Mouse (Mus musculus): ENCODE results near the gene Mllt6. TPM values are rescaled to one million over a fixed set of nuclear protein-coding genes. Genes with fewer than 3 reads are reported as not detected.

The Mllt6 gene
- polyA plus RNA-seq, 1 experiment from 2014 or later = 2.1 TPM

GRCm38 (mm10) chr11:97663528-97664338 lies 519 bp downstream of the Mllt6 start:
- no peaks in the 10 kb centered on the region for H3K9me3 ChIP-seq
- H3K4me3 ChIP-seq = peak overlapping the region; percentile 92
- H3K36me3 ChIP-seq (replicated peaks) = peaks cover 38% of the 10 kb centered on the region
- peak; percentile 74 for DNase-seq (ENCODE audit: low spot score)
- H3K4me1 ChIP-seq = peaks cover 71% of the 10 kb centered on the region
- peaks cover 31% of the 10 kb centered on the region for H3K27me3 ChIP-seq (replicated peaks; ENCODE audit: low read depth, poor library complexity, severe bottlenecking)
- H3K27ac ChIP-seq (replicated peaks) = peak overlapping the region; percentile 97
- 1% methylated on average over 51 of the region's 57 CpGs for WGBS

GRCm38 (mm10) chr11:97664339-97664665 lies 1.1 kb downstream of the Mllt6 start:
- Histone ChIP-seq H3K4me3 (peak overlapping the region; percentile 92), H3K36me3 (replicated peaks) (peaks cover 44% of the 10 kb centered on the region), H3K27me3 (replicated peaks; ENCODE audit: low read depth, poor library complexity, severe bottlenecking) (peaks cover 26% of the 10 kb centered on the region), H3K9me3 (no peaks in the 10 kb centered on the region), H3K4me1 (peaks cover 71% of the 10 kb centered on the region), H3K27ac (replicated peaks) (peak overlapping the region; percentile 97)
- WGBS = under 1% methylated on average over 6 of the region's 8 CpGs
- no peak for DNase-seq (ENCODE audit: low spot score)

- DNase-seq (ENCODE audit: low spot score) = peak; percentile 44
- Histone ChIP-seq H3K27ac (replicated peaks) (peak overlapping the region; percentile 97), H3K36me3 (replicated peaks) (peaks cover 49% of the 10 kb centered on the region), H3K27me3 (replicated peaks; ENCODE audit: low read depth, poor library complexity, severe bottlenecking) (peaks cover 23% of the 10 kb centered on the region), H3K4me3 (peak overlapping the region; percentile 92), H3K4me1 (peaks cover 71% of the 10 kb centered on the region), H3K9me3 (no peaks in the 10 kb centered on the region)
- 20% methylated on average over 6 of the region's 6 CpGs for WGBS
Measured at GRCm38 (mm10) chr11:97664771-97665240, 1.6 kb downstream of the Mllt6 start.

- peak overlapping the region; percentile 92 for H3K4me3 ChIP-seq
- peaks cover 74% of the 10 kb centered on the region for H3K4me1 ChIP-seq
- H3K27me3 ChIP-seq (replicated peaks; ENCODE audit: low read depth, poor library complexity, severe bottlenecking) = peaks cover 22% of the 10 kb centered on the region
- WGBS = 88% methylated on average over 13 of the region's 13 CpGs
- no peaks in the 10 kb centered on the region for H3K9me3 ChIP-seq
- DNase-seq (ENCODE audit: low spot score) = no peak
- H3K27ac ChIP-seq (replicated peaks) = no peak overlapping the region
- peaks cover 55% of the 10 kb centered on the region for H3K36me3 ChIP-seq (replicated peaks)
Measured at GRCm38 (mm10) chr11:97665431-97665830, 2.2 kb downstream of the Mllt6 start.

- Histone ChIP-seq H3K27me3 (replicated peaks; ENCODE audit: low read depth, poor library complexity, severe bottlenecking) (peaks cover 14% of the 10 kb centered on the region), H3K36me3 (replicated peaks) (peaks cover 63% of the 10 kb centered on the region), H3K4me3 (no peak overlapping the region), H3K27ac (replicated peaks) (no peak overlapping the region), H3K4me1 (peaks cover 74% of the 10 kb centered on the region), H3K9me3 (no peaks in the 10 kb centered on the region)
- WGBS = 95% methylated on average over 7 of the region's 7 CpGs
- DNase-seq (ENCODE audit: low spot score) = no peak
Measured at GRCm38 (mm10) chr11:97666221-97666620, 3.0 kb downstream of the Mllt6 start.

GRCm38 (mm10) chr11:97666794-97667193 lies 3.6 kb downstream of the Mllt6 start:
- Histone ChIP-seq H3K36me3 (replicated peaks) (peaks cover 68% of the 10 kb centered on the region), H3K4me1 (peaks cover 68% of the 10 kb centered on the region)

GRCm38 (mm10) chr11:97668160-97668559 lies 4.9 kb downstream of the Mllt6 start:
- peak overlapping the region; percentile 13; the same call in 1 of the 2 replicates for H3K4me3 ChIP-seq
- H3K27ac ChIP-seq (replicated peaks) = no peak overlapping the region
- no peak for DNase-seq (ENCODE audit: low spot score)
- 88% methylated on average over 7 of the region's 7 CpGs for WGBS
- peaks cover 58% of the 10 kb centered on the region for H3K4me1 ChIP-seq
- H3K36me3 ChIP-seq (replicated peaks) = peaks cover 82% of the 10 kb centered on the region
- no peaks in the 10 kb centered on the region for H3K9me3 ChIP-seq
- no peaks in the 10 kb centered on the region for H3K27me3 ChIP-seq (replicated peaks; ENCODE audit: low read depth, poor library complexity, severe bottlenecking)

More at GRCm38 (mm10) chr11:97666794-97667193, 3.6 kb downstream of the Mllt6 start:
- Histone ChIP-seq H3K9me3 (no peaks in the 10 kb centered on the region), H3K27me3 (replicated peaks; ENCODE audit: low read depth, poor library complexity, severe bottlenecking) (peaks cover 8% of the 10 kb centered on the region), H3K4me3 (no peak overlapping the region), H3K27ac (replicated peaks) (0 out of 2 replicates have a peak overlapping the region, but pooled peaks have one; percentile 2)
- whole genome bisulfite sequencing = 91% methylated on average over 15 of the region's 15 CpGs
- DNase-seq (ENCODE audit: low spot score) = no peak

GRCm38 (mm10) chr11:97669268-97669667 lies 6.1 kb downstream of the Mllt6 start:
- DNase-seq (ENCODE audit: low spot score) = no peak
- Histone ChIP-seq H3K4me1 (peaks cover 54% of the 10 kb centered on the region), H3K27ac (replicated peaks) (peak overlapping the region; percentile 52), H3K27me3 (replicated peaks; ENCODE audit: low read depth, poor library complexity, severe bottlenecking) (no peaks in the 10 kb centered on the region), H3K4me3 (peak overlapping the region; percentile 11; the same call in 1 of the 2 replicates), H3K9me3 (no peaks in the 10 kb centered on the region), H3K36me3 (replicated peaks) (peaks cover 93% of the 10 kb centered on the region)
- 53% methylated on average over 15 of the region's 15 CpGs for WGBS

GRCm38 (mm10) chr11:97669829-97670228 lies 6.6 kb downstream of the Mllt6 start:
- Histone ChIP-seq H3K4me3 (peak overlapping the region; percentile 11; the same call in 1 of the 2 replicates), H3K27ac (replicated peaks) (peak overlapping the region; percentile 66; the same call in 1 of the 2 replicates), H3K4me1 (peaks cover 48% of the 10 kb centered on the region), H3K9me3 (no peaks in the 10 kb centered on the region), H3K36me3 (replicated peaks) (peaks cover 99% of the 10 kb centered on the region), H3K27me3 (replicated peaks; ENCODE audit: low read depth, poor library complexity, severe bottlenecking) (no peaks in the 10 kb centered on the region)
- no peak for DNase-seq (ENCODE audit: low spot score)
- 28% methylated on average over 6 of the region's 6 CpGs for WGBS

- H3K9me3 ChIP-seq = no peaks in the 10 kb centered on the region
- H3K36me3 ChIP-seq (replicated peaks) = peaks cover 100% of the 10 kb centered on the region
- 63% methylated on average over 13 of the region's 13 CpGs for WGBS
- no peak for DNase-seq (ENCODE audit: low spot score)
- no peaks in the 10 kb centered on the region for H3K27me3 ChIP-seq (replicated peaks; ENCODE audit: low read depth, poor library complexity, severe bottlenecking)
- H3K27ac ChIP-seq (replicated peaks) = peak overlapping the region; percentile 66
- H3K4me1 ChIP-seq = peaks cover 42% of the 10 kb centered on the region
- H3K4me3 ChIP-seq = 0 out of 2 replicates have a peak overlapping the region, but pooled peaks have one; percentile 5
Measured at GRCm38 (mm10) chr11:97670234-97671176, 7.3 kb downstream of the Mllt6 start.

GRCm38 (mm10) chr11:97671177-97671527 lies 7.9 kb downstream of the Mllt6 start:
- Histone ChIP-seq H3K27me3 (replicated peaks; ENCODE audit: low read depth, poor library complexity, severe bottlenecking) (no peaks in the 10 kb centered on the region), H3K9me3 (no peaks in the 10 kb centered on the region), H3K27ac (replicated peaks) (peak overlapping the region; percentile 66), H3K4me1 (peaks cover 44% of the 10 kb centered on the region), H3K36me3 (replicated peaks) (peaks cover 100% of the 10 kb centered on the region), H3K4me3 (no peak overlapping the region)
- DNase-seq (ENCODE audit: low spot score) = no peak
- 45% methylated on average over 2 of the region's 2 CpGs for WGBS

- no peak for DNase-seq (ENCODE audit: low spot score)
- H3K9me3 ChIP-seq = no peaks in the 10 kb centered on the region
- H3K27me3 ChIP-seq (replicated peaks; ENCODE audit: low read depth, poor library complexity, severe bottlenecking) = no peaks in the 10 kb centered on the region
- H3K27ac ChIP-seq (replicated peaks) = no peak overlapping the region
- H3K4me1 ChIP-seq = peaks cover 55% of the 10 kb centered on the region
- no peak overlapping the region for H3K4me3 ChIP-seq
- 85% methylated on average over 11 of the region's 11 CpGs for WGBS
- peaks cover 100% of the 10 kb centered on the region for H3K36me3 ChIP-seq (replicated peaks)
Measured at GRCm38 (mm10) chr11:97673148-97673547, 9.9 kb downstream of the Mllt6 start.

Measured in embryonic facial prominence, embryonic 10.5 days (tissue).